Mouse (Mus musculus): ENCODE measurements at regions not wholly inside any gene's neighbourhood (a gene's known extent, or its start where the extent isn't known, plus 50 kb on each side); places are given as distances from the start of the nearest gene placed in this dataset.

GRCm38 (mm10) chr16:93431316-93431715 is 172.5 kb downstream of the Setd4 start:
- Histone ChIP-seq H3K4me3 (no peak overlapping the region), H3K4me2 (no peak overlapping the region), H3K27me3 (replicated peaks) (peaks cover 47% of the 10 kb centered on the region), H3K9me3 (replicated peaks) (no peaks in the 10 kb centered on the region), H3K27ac (no peak overlapping the region), H3K36me3 (no peaks in the 10 kb centered on the region), H3K4me1 (no peaks in the 10 kb centered on the region), H3K9ac (no peak overlapping the region)
- no peak for ATAC-seq
- WGBS (ENCODE audit: insufficient replicate concordance) = 62% methylated on average over 5 of the region's 5 CpGs

- Histone ChIP-seq H3K9me3 (replicated peaks) (no peaks in the 10 kb centered on the region), H3K27me3 (replicated peaks) (peaks cover 40% of the 10 kb centered on the region), H3K4me3 (no peak overlapping the region), H3K36me3 (no peaks in the 10 kb centered on the region), H3K4me2 (no peak overlapping the region), H3K9ac (no peak overlapping the region), H3K4me1 (peaks cover 4% of the 10 kb centered on the region), H3K27ac (no peak overlapping the region)
- ATAC-seq = no peak
- 72% methylated on average over 8 of the region's 8 CpGs for WGBS (ENCODE audit: insufficient replicate concordance)
Observed at GRCm38 (mm10) chr16:93429324-93429781, 174.5 kb downstream of the Setd4 start.

GRCm38 (mm10) chr16:93427264-93427663 is 176.6 kb downstream of the Setd4 start:
- 71% methylated on average over 4 of the region's 4 CpGs for WGBS (ENCODE audit: insufficient replicate concordance)

GRCm38 (mm10) chr16:93425731-93426130 is 178.1 kb downstream of the Setd4 start:
- 59% methylated on average over 6 of the region's 6 CpGs for WGBS (ENCODE audit: insufficient replicate concordance)
- no peak overlapping the region for H3K27ac ChIP-seq
- no peak overlapping the region for H3K9ac ChIP-seq
- no peak overlapping the region for H3K4me2 ChIP-seq
- no peaks in the 10 kb centered on the region for H3K36me3 ChIP-seq
- no peak overlapping the region for H3K4me3 ChIP-seq
- H3K27me3 ChIP-seq (replicated peaks) = peaks cover 33% of the 10 kb centered on the region
- H3K4me1 ChIP-seq = peaks cover 24% of the 10 kb centered on the region
- no peak for ATAC-seq
- no peaks in the 10 kb centered on the region for H3K9me3 ChIP-seq (replicated peaks)

More at GRCm38 (mm10) chr16:93427264-93427663, 176.6 kb downstream of the Setd4 start:
- Histone ChIP-seq H3K27ac (no peak overlapping the region), H3K9ac (no peak overlapping the region), H3K36me3 (no peaks in the 10 kb centered on the region), H3K27me3 (replicated peaks) (peaks cover 39% of the 10 kb centered on the region), H3K9me3 (replicated peaks) (no peaks in the 10 kb centered on the region), H3K4me1 (peaks cover 20% of the 10 kb centered on the region), H3K4me2 (no peak overlapping the region), H3K4me3 (no peak overlapping the region)
- ATAC-seq = no peak

- 17% methylated on average over 13 of the region's 13 CpGs for WGBS (ENCODE audit: insufficient replicate concordance)
- no peak overlapping the region for H3K27ac ChIP-seq
- peaks cover 41% of the 10 kb centered on the region for H3K4me1 ChIP-seq
- peak overlapping the region; percentile 10; the same call in 1 of the 2 replicates for H3K4me3 ChIP-seq
- peaks cover 15% of the 10 kb centered on the region for H3K27me3 ChIP-seq (replicated peaks)
- no peaks in the 10 kb centered on the region for H3K36me3 ChIP-seq
- ATAC-seq = no peak
- no peaks in the 10 kb centered on the region for H3K9me3 ChIP-seq (replicated peaks)
- 0 out of 2 replicates have a peak overlapping the region, but pooled peaks have one; percentile 12 for H3K9ac ChIP-seq
- H3K4me2 ChIP-seq = peak overlapping the region; percentile 55
Observed at GRCm38 (mm10) chr16:93423174-93423573, 180.7 kb downstream of the Setd4 start.

- H3K36me3 ChIP-seq = no peaks in the 10 kb centered on the region
- peaks cover 50% of the 10 kb centered on the region for H3K4me1 ChIP-seq
- WGBS (ENCODE audit: insufficient replicate concordance) = 67% methylated on average over 13 of the region's 13 CpGs
- H3K4me3 ChIP-seq = no peak overlapping the region
- peaks cover 9% of the 10 kb centered on the region for H3K27me3 ChIP-seq (replicated peaks)
- no peak overlapping the region for H3K9ac ChIP-seq
- no peak overlapping the region for H3K27ac ChIP-seq
- no peak overlapping the region for H3K4me2 ChIP-seq
- ATAC-seq = no peak
- H3K9me3 ChIP-seq (replicated peaks) = no peaks in the 10 kb centered on the region
Observed at GRCm38 (mm10) chr16:93422221-93422620, 181.6 kb downstream of the Setd4 start.

- peaks cover 52% of the 10 kb centered on the region for H3K4me1 ChIP-seq
- peak overlapping the region; percentile 50 for H3K4me2 ChIP-seq
- H3K9ac ChIP-seq = peak overlapping the region; percentile 41
- no peaks in the 10 kb centered on the region for H3K36me3 ChIP-seq
- H3K27me3 ChIP-seq (replicated peaks) = peaks cover under 1% of the 10 kb centered on the region
- no peak overlapping the region for H3K4me3 ChIP-seq
- peak overlapping the region; percentile 92 for H3K27ac ChIP-seq
- peak; percentile 97 for ATAC-seq
- 23% methylated on average over 8 of the region's 8 CpGs for WGBS (ENCODE audit: insufficient replicate concordance)
- H3K9me3 ChIP-seq (replicated peaks) = no peaks in the 10 kb centered on the region
Observed at GRCm38 (mm10) chr16:93418246-93418645, 185.6 kb downstream of the Setd4 start.

GRCm38 (mm10) chr16:93417831-93418230 is 186.0 kb downstream of the Setd4 start:
- Histone ChIP-seq H3K36me3 (no peaks in the 10 kb centered on the region), H3K27me3 (replicated peaks) (no peaks in the 10 kb centered on the region; the same call in 1 of the 2 replicates), H3K9ac (peak overlapping the region; percentile 23; the same call in 1 of the 2 replicates), H3K27ac (peak overlapping the region; percentile 92), H3K4me1 (peaks cover 48% of the 10 kb centered on the region), H3K4me2 (peak overlapping the region; percentile 50), H3K9me3 (replicated peaks) (no peaks in the 10 kb centered on the region), H3K4me3 (no peak overlapping the region)
- 59% methylated on average over 8 of the region's 8 CpGs for WGBS (ENCODE audit: insufficient replicate concordance)
- peak; percentile 0; the same call in 1 of the 2 replicates for ATAC-seq

GRCm38 (mm10) chr16:93392024-93392675 is 211.7 kb downstream of the Setd4 start:
- Histone ChIP-seq H3K27ac (no peak overlapping the region), H3K4me2 (no peak overlapping the region), H3K9me3 (replicated peaks) (no peaks in the 10 kb centered on the region), H3K27me3 (replicated peaks) (peaks cover 44% of the 10 kb centered on the region), H3K36me3 (no peaks in the 10 kb centered on the region), H3K4me1 (no peaks in the 10 kb centered on the region), H3K4me3 (no peak overlapping the region), H3K9ac (no peak overlapping the region)
- WGBS (ENCODE audit: insufficient replicate concordance) = 68% methylated on average over 16 of the region's 16 CpGs
- ATAC-seq = no peak

GRCm38 (mm10) chr16:93387578-93388116 is 216.2 kb downstream of the Setd4 start:
- ATAC-seq = no peak
- H3K9me3 ChIP-seq (replicated peaks) = no peaks in the 10 kb centered on the region
- H3K4me2 ChIP-seq = no peak overlapping the region
- H3K4me1 ChIP-seq = no peaks in the 10 kb centered on the region
- no peak overlapping the region for H3K4me3 ChIP-seq
- H3K36me3 ChIP-seq = no peaks in the 10 kb centered on the region
- 64% methylated on average over 11 of the region's 11 CpGs for WGBS (ENCODE audit: insufficient replicate concordance)
- H3K27me3 ChIP-seq (replicated peaks) = peaks cover 32% of the 10 kb centered on the region
- H3K9ac ChIP-seq = no peak overlapping the region
- H3K27ac ChIP-seq = no peak overlapping the region

- Histone ChIP-seq H3K27me3 (replicated peaks) (peaks cover 45% of the 10 kb centered on the region), H3K4me3 (no peak overlapping the region), H3K9me3 (replicated peaks) (no peaks in the 10 kb centered on the region), H3K36me3 (no peaks in the 10 kb centered on the region), H3K27ac (no peak overlapping the region), H3K9ac (no peak overlapping the region), H3K4me1 (peaks cover 2% of the 10 kb centered on the region; the same call in 1 of the 2 replicates), H3K4me2 (no peak overlapping the region)
- WGBS (ENCODE audit: insufficient replicate concordance) = 58% methylated on average over 8 of the region's 8 CpGs
- no peak for ATAC-seq
Observed at GRCm38 (mm10) chr16:93384039-93384537, 219.8 kb downstream of the Setd4 start.

- Histone ChIP-seq H3K4me2 (no peak overlapping the region), H3K4me3 (no peak overlapping the region), H3K27ac (no peak overlapping the region), H3K36me3 (no peaks in the 10 kb centered on the region), H3K27me3 (replicated peaks) (peaks cover 45% of the 10 kb centered on the region), H3K4me1 (peaks cover 2% of the 10 kb centered on the region; the same call in 1 of the 2 replicates), H3K9me3 (replicated peaks) (no peaks in the 10 kb centered on the region), H3K9ac (no peak overlapping the region)
- 59% methylated on average over 3 of the region's 3 CpGs for WGBS (ENCODE audit: insufficient replicate concordance)
- no peak for ATAC-seq
Observed at GRCm38 (mm10) chr16:93382945-93383344, 220.9 kb downstream of the Setd4 start.
